Mouse (Mus musculus): Measurements from ENCODE around the gene Skil.

- no peak for TF ChIP-seq HCFC1 (IDR thresholded peaks at IDR 0.05; ENCODE audit: low read depth, low read length)
- no peak for TF ChIP-seq CTCF (conservative IDR thresholded peaks at IDR 0.05 in 1 of 2, IDR thresholded peaks at IDR 0.05 in 1 of 2; ENCODE audit: low read depth in 2 of 2, low read length in 2 of 2)
- TF ChIP-seq KAT2A (IDR thresholded peaks at IDR 0.05; ENCODE audit: insufficient replicate concordance, low read length): no peak
- TF ChIP-seq ZKSCAN1 (IDR thresholded peaks at IDR 0.05; ENCODE audit: borderline replicate concordance, low read depth, low read length): no peak
- TF ChIP-seq MYC (IDR thresholded peaks at IDR 0.05; ENCODE audit: low read depth, low read length): no peak
- TF ChIP-seq NRF1 (IDR thresholded peaks at IDR 0.05; ENCODE audit: low read depth, low read length): no peak
These were observed 62.9 kb downstream of the Skil start for GRCm38 (mm10) chr3:31157776-31158175.
